ENCODE assay signal across 9 mouse cellular contexts in the genomic region with DNA sequence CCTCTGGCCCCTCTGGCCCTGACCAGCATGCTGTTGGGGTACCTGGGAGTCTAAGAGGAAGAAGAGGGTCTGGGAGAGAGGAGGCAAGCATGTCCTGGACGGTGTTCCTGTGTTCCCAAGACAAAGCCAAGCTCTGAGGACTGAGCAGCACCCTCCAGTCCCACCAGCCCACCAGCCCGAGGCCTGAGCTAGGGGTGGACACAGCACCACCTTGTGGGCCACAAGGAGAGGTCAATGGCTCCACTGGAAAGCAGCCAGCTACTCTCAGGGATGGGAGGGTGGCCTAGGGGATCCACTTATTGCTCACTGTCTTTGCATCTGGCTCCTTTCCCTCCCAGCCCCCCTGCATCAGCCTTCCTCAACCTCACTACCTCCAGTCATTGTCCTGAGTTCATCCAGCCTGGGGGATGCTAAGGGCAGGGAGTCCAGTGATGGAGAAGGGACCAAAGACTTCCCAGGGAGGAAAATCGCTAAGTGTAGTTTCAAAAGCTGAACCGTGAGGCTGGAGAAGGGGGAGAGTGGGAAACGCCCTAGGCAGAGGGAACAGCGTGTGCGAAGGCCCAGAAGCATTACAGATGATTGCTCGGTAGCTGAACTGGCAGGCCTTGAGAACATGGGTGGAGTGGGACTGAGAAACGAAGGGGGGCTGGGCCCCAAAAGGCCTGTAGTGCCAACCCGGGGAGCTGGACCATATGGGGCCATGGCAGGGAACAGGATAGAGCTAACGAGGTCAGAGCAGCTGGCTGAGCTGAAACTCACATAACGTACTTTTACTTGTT. TPM values are rescaled to one million over a fixed set of nuclear protein-coding genes. Genes with fewer than 3 reads are reported as not detected.
DNase-seq lines count a peak whose midpoint lies in the region; ATAC-seq and TF ChIP-seq lines count a peak whose summit lies in the region.
"Had no signal": no experiment of that assay in that cellular context is flagged by ENCODE, and none has a peak within 500 bp of the region (broad histone marks: within the 10 kb centered on the region; RNA-seq: fewer than 3 reads in every experiment).

No protein-coding gene starts in this region.

- no peak overlapping the region for H3K4me3 ChIP-seq in cortical plate, adult 2 months (ENCODE audit: insufficient read depth, low read length)
- no peak overlapping the region for H3K4me3 ChIP-seq in heart, embryonic 12.5 days
- no peak overlapping the region for H3K4me3 ChIP-seq in midbrain, postnatal 0 days (ENCODE audit: low read depth, low read length)
- H3K4me3 ChIP-seq: liver, embryonic 13.5 days had no signal

- H3K27ac ChIP-seq in cortical plate, adult 2 months (ENCODE audit: insufficient read depth, low read length), result no peak overlapping the region
- H3K27ac ChIP-seq in heart, embryonic 12.5 days (ENCODE audit: poor library complexity, severe bottlenecking), result no peak overlapping the region
- no peak overlapping the region for H3K27ac ChIP-seq in midbrain, postnatal 0 days (ENCODE audit: low read depth, low read length)
- H3K27ac ChIP-seq: liver, embryonic 13.5 days had no signal

- no peaks in the 10 kb centered on the region for H3K9me3 ChIP-seq in heart, embryonic 12.5 days (replicated peaks)
- no peaks in the 10 kb centered on the region for H3K9me3 ChIP-seq in midbrain, postnatal 0 days (ENCODE audit: low read length)
- H3K9me3 ChIP-seq: liver, embryonic 13.5 days had no signal

- no peaks in the 10 kb centered on the region for H3K4me1 ChIP-seq in cortical plate, adult 2 months (ENCODE audit: control insufficient read depth, insufficient read depth, low read length)
- no peaks in the 10 kb centered on the region; the same call in 1 of the 2 replicates for H3K4me1 ChIP-seq in heart, embryonic 12.5 days (replicated peaks)
- no peaks in the 10 kb centered on the region for H3K4me1 ChIP-seq in midbrain, postnatal 0 days (ENCODE audit: insufficient read depth, low read length)

- peak; percentile 61; the same call in 1 of the 2 replicates for ATAC-seq in heart, embryonic 12.5 days (ENCODE audit: insufficient number of reproducible peaks, low FRiP score)
- 0 out of 2 replicates have a peak, but pooled peaks have one; percentile 54 for ATAC-seq in midbrain, postnatal 0 days (ENCODE audit: low FRiP score)
- no peak for ATAC-seq in frontal cortex, adult (ENCODE audit: low TSS enrichment)

- H3K36me3 ChIP-seq in heart, embryonic 12.5 days, result no peaks in the 10 kb centered on the region
- no peaks in the 10 kb centered on the region for H3K36me3 ChIP-seq in midbrain, postnatal 0 days (ENCODE audit: insufficient read depth, low read length)
- H3K36me3 ChIP-seq: liver, embryonic 13.5 days had no signal

- TF ChIP-seq CTCF in cortical plate, adult 2 months (IDR thresholded peaks at IDR 0.05; ENCODE audit: extremely low read depth, insufficient read depth, low read length), result peak; percentile 21; the same call in 1 of the 2 replicates
- peak; percentile 79 for TF ChIP-seq CTCF in midbrain, postnatal 0 days (IDR thresholded peaks at IDR 0.05)

- 58% methylated on average over 12 of the region's 12 CpGs for WGBS in heart, embryonic 12.5 days
- 46% methylated on average over 12 of the region's 12 CpGs for WGBS in midbrain, postnatal 0 days

- H3K27me3 ChIP-seq in heart, embryonic 12.5 days (replicated peaks), result peaks cover 27% of the 10 kb centered on the region
- H3K27me3 ChIP-seq in midbrain, postnatal 0 days (ENCODE audit: insufficient read depth, low read length), result no peaks in the 10 kb centered on the region

- H3K9ac ChIP-seq in heart, embryonic 12.5 days, result no peak overlapping the region
- no peak overlapping the region for H3K9ac ChIP-seq in midbrain, postnatal 0 days (replicated peaks; ENCODE audit: low read length, poor library complexity, severe bottlenecking)
- H3K9ac ChIP-seq: liver, embryonic 13.5 days had no signal

- peak; percentile 19 for DNase-seq in urinary bladder, postnatal 36 days (ENCODE audit: low spot score in 2 of 2)
- no peak for DNase-seq in urinary bladder, adult 2 months (ENCODE audit: low spot score)
- DNase-seq in kidney, postnatal 25 days, result peak; percentile 55 to 70
- DNase-seq in midbrain, postnatal 0 days (ENCODE audit: low spot score), result peak; percentile 83
- DNase-seq in right cerebral cortex, adult 2 months (ENCODE audit: low spot score in 2 of 2), result no peak
- DNase-seq: liver, embryonic 13.5 days had no signal

- TF ChIP-seq POLR2A in cortical plate, adult 2 months (IDR thresholded peaks at IDR 0.05; ENCODE audit: extremely low read depth, insufficient read depth, low read length), result no peak

- H3K4me2 ChIP-seq in heart, embryonic 12.5 days, result no peak overlapping the region
- H3K4me2 ChIP-seq in midbrain, postnatal 0 days (ENCODE audit: low read depth, low read length, poor library complexity, severe bottlenecking), result no peak overlapping the region
- H3K4me2 ChIP-seq: liver, embryonic 13.5 days had no signal

RNA-seq across cellular contexts. Expression of gene Cdcp2, which starts 24.7 kb away (rescaled TPM):
- polyA plus RNA-seq in urinary bladder, adult 2 months (2012; rRNA removed), result not detected in 2 replicates
- polyA plus RNA-seq in cortical plate, adult 2 months (2012; rRNA removed), result not detected in 2 replicates
- not detected in 2 replicates for polyA plus RNA-seq in heart, embryonic 12.5 days (2016; fragmentation: Nextera tagmentation; extraction: Ambion mirVana)
- total RNA-seq in midbrain, postnatal 0 days (2014; rRNA removed), result 0.22 TPM in 1 of 2 replicates, not detected in the other
- polyA plus RNA-seq in midbrain, postnatal 0 days (2015; fragmentation: Nextera tagmentation; extraction: Ambion mirVana), result 0.06 and 0.12 TPM in 2 replicates
- polyA plus RNA-seq: liver, embryonic 13.5 days had no signal

RNA-seq across cellular contexts. Expression of gene Cyb5rl, which starts 54.6 kb away (rescaled TPM):
- 13.8 and 18.0 TPM in 2 replicates for polyA plus RNA-seq in urinary bladder, adult 2 months (2012; rRNA removed)
- polyA plus RNA-seq in cortical plate, adult 2 months (2012; rRNA removed), result 4.7 and 6.3 TPM in 2 replicates
- 4.5 and 5.9 TPM in 2 replicates for polyA plus RNA-seq in heart, embryonic 12.5 days (2016; fragmentation: Nextera tagmentation; extraction: Ambion mirVana)
- total RNA-seq in midbrain, postnatal 0 days (2014; rRNA removed), result 5.1 and 20.5 TPM in 2 replicates
- polyA plus RNA-seq in midbrain, postnatal 0 days (2015; fragmentation: Nextera tagmentation; extraction: Ambion mirVana), result 4.6 and 5.6 TPM in 2 replicates

RNA-seq across cellular contexts. Expression of gene Mrpl37, which starts 54.7 kb away (rescaled TPM):
- 60.0 and 64.9 TPM in 2 replicates for polyA plus RNA-seq in urinary bladder, adult 2 months (2012; rRNA removed)
- polyA plus RNA-seq in cortical plate, adult 2 months (2012; rRNA removed), result 86.2 and 91.1 TPM in 2 replicates
- 84.4 and 87.0 TPM in 2 replicates for polyA plus RNA-seq in heart, embryonic 12.5 days (2016; fragmentation: Nextera tagmentation; extraction: Ambion mirVana)
- 51.7 and 53.3 TPM in 2 replicates for total RNA-seq in midbrain, postnatal 0 days (2014; rRNA removed)
- polyA plus RNA-seq in midbrain, postnatal 0 days (2015; fragmentation: Nextera tagmentation; extraction: Ambion mirVana), result 71.5 and 76.7 TPM in 2 replicates

RNA-seq across cellular contexts. Expression of gene Tmem59, which starts 56.8 kb away (rescaled TPM):
- polyA plus RNA-seq in urinary bladder, adult 2 months (2012; rRNA removed), result 287 and 337 TPM in 2 replicates
- polyA plus RNA-seq in cortical plate, adult 2 months (2012; rRNA removed), result 215 and 224 TPM in 2 replicates
- polyA plus RNA-seq in heart, embryonic 12.5 days (2016; fragmentation: Nextera tagmentation; extraction: Ambion mirVana), result 321 and 334 TPM in 2 replicates
- 127 and 153 TPM in 2 replicates for total RNA-seq in midbrain, postnatal 0 days (2014; rRNA removed)
- polyA plus RNA-seq in midbrain, postnatal 0 days (2015; fragmentation: Nextera tagmentation; extraction: Ambion mirVana), result 338 and 347 TPM in 2 replicates

RNA-seq across cellular contexts. Expression of gene Tceanc2, which starts 57.6 kb away (rescaled TPM):
- polyA plus RNA-seq in urinary bladder, adult 2 months (2012; rRNA removed), result 12.9 and 15.3 TPM in 2 replicates
- polyA plus RNA-seq in cortical plate, adult 2 months (2012; rRNA removed), result 8.1 and 8.9 TPM in 2 replicates
- polyA plus RNA-seq in heart, embryonic 12.5 days (2016; fragmentation: Nextera tagmentation; extraction: Ambion mirVana), result 15.8 and 28.3 TPM in 2 replicates
- 8.1 and 12.1 TPM in 2 replicates for total RNA-seq in midbrain, postnatal 0 days (2014; rRNA removed)
- polyA plus RNA-seq in midbrain, postnatal 0 days (2015; fragmentation: Nextera tagmentation; extraction: Ambion mirVana), result 21.3 and 33.4 TPM in 2 replicates

Comparison
In these comparisons a context has a peak if more than half of its experiments do, and no peak if none do; other contexts are left out.
1. DNase-seq: peak in urinary bladder, postnatal 36 days (2 of 2), kidney, postnatal 25 days (2 of 2) and midbrain, postnatal 0 days (single experiment); none in urinary bladder, adult 2 months (single experiment) and right cerebral cortex, adult 2 months (0 of 2).